Comparison of ENCODE assay signal across 24 mouse cellular contexts in the genomic region with DNA sequence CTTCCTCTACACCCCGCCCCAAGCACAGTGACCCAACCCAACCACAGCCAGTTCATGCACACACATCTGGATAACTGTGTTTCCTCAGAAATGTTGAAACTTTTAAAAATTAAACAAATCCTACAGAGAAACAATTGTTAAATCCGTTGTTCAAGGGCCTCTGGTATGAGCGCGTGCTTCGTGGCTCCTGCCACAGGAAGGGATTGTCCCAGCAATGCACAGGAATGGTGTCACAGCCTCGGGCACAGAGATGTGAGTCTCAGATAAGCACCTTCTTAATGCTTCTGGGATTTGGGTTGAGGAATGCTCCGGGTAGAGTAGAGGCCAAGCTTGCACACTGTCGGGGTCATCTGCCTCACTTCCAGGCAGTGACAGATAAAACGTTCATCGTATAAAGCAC. TPM values are rescaled to one million over a fixed set of nuclear protein-coding genes. Genes with fewer than 3 reads are reported as not detected.
A peak's percentile ranks its signal among the peaks of the same experiment; 100 is the strongest.
DNase-seq lines count a peak whose midpoint lies in the region; ATAC-seq lines count a peak whose summit lies in the region.
"Had no signal": no experiment of that assay in that cellular context is flagged by ENCODE, and none has a peak within 500 bp of the region (broad histone marks: within the 10 kb centered on the region; RNA-seq: fewer than 3 reads in every experiment).

No protein-coding gene starts in this region.

- no peak overlapping the region for H3K9ac ChIP-seq in heart, embryonic 14.5 days (ENCODE audit: low read length)
- H3K9ac ChIP-seq in limb, embryonic 12.5 days (replicated peaks), result no peak overlapping the region
- H3K9ac ChIP-seq: hindbrain, embryonic 12.5 days; liver, embryonic 13.5 days; midbrain, embryonic 13.5 days had no signal

- H3K27ac ChIP-seq in heart, embryonic 14.5 days (replicated peaks in 1 of 2; ENCODE audit: control insufficient read depth in 1 of 2, insufficient read depth in 1 of 2, low read depth in 2 of 2, low read length in 2 of 2), result peak overlapping the region; percentile 37 to 62
- 0 out of 2 replicates have a peak overlapping the region, but pooled peaks have one; percentile 2 for H3K27ac ChIP-seq in limb, embryonic 12.5 days
- no peak overlapping the region for H3K27ac ChIP-seq in limb, embryonic 10.5 days
- H3K27ac ChIP-seq in brown adipose tissue, adult 24 weeks (replicated peaks; ENCODE audit: low read depth, low read length), result peak overlapping the region; percentile 95
- H3K27ac ChIP-seq in forebrain, embryonic 10.5 days, result no peak overlapping the region
- H3K27ac ChIP-seq: heart, embryonic 10.5 days; hindbrain, embryonic 12.5 days; liver, embryonic 13.5 days; midbrain, embryonic 13.5 days had no signal

- H3K4me2 ChIP-seq in heart, embryonic 14.5 days (ENCODE audit: low read length), result no peak overlapping the region
- no peak overlapping the region for H3K4me2 ChIP-seq in limb, embryonic 12.5 days
- H3K4me2 ChIP-seq: hindbrain, embryonic 12.5 days; liver, embryonic 13.5 days; midbrain, embryonic 13.5 days had no signal

- H3K9me3 ChIP-seq in heart, embryonic 14.5 days (ENCODE audit: control insufficient read depth, low read length), result no peaks in the 10 kb centered on the region
- H3K9me3 ChIP-seq in limb, embryonic 12.5 days, result no peaks in the 10 kb centered on the region
- no peaks in the 10 kb centered on the region for H3K9me3 ChIP-seq in limb, embryonic 10.5 days (replicated peaks)
- no peaks in the 10 kb centered on the region for H3K9me3 ChIP-seq in forebrain, embryonic 10.5 days
- H3K9me3 ChIP-seq: heart, embryonic 10.5 days; hindbrain, embryonic 12.5 days; liver, embryonic 13.5 days; megakaryocyte, embryonic 14.5 days; midbrain, embryonic 13.5 days had no signal

- WGBS in heart, embryonic 14.5 days, result 56% methylated on average over 10 of the region's 10 CpGs
- WGBS in limb, embryonic 12.5 days, result 78% methylated on average over 10 of the region's 10 CpGs
- 80% methylated on average over 10 of the region's 10 CpGs for WGBS in limb, embryonic 10.5 days
- 90% methylated on average over 10 of the region's 10 CpGs for WGBS in forebrain, embryonic 10.5 days

- DNase-seq in heart, adult 18-20 months, result no peak
- DNase-seq in limb, embryonic 10.5 days (ENCODE audit: low spot score), result no peak
- DNase-seq in 3T3-L1 (ENCODE audit: low read depth, low spot score), result peak; percentile 52
- DNase-seq in forebrain, embryonic 10.5 days (ENCODE audit: extremely low spot score, low spot score), result no peak
- DNase-seq in urinary bladder, adult 18-20 months (ENCODE audit: low spot score in 2 of 2), result no peak
- DNase-seq: cerebellum, adult 8-10 months; cerebellum, postnatal 36 days; embryo, embryonic 11 days; gastrocnemius, postnatal 25 days; kidney, adult 9 months; kidney, postnatal 14 days; liver, embryonic 13.5 days; lung, postnatal 10 days; right cerebral cortex, postnatal 14 days had no signal

- no peak for ATAC-seq in heart, embryonic 14.5 days (ENCODE audit: insufficient number of reproducible peaks, insufficient read depth, low FRiP score, low read depth)
- no peak for ATAC-seq in limb, embryonic 12.5 days (ENCODE audit: insufficient number of reproducible peaks, insufficient read depth, low FRiP score, low TSS enrichment, low read depth)
- ATAC-seq: CD4-positive, CD25-positive, alpha-beta regulatory T cell, adult 4 months; forebrain, embryonic 16.5 days; inflammation-experienced regulatory T-cells, adult 6 months; midbrain, embryonic 13.5 days had no signal

- H3K4me1 ChIP-seq in heart, embryonic 14.5 days (ENCODE audit: control insufficient read depth in 2 of 2, insufficient read depth in 2 of 2, low read length in 2 of 2), result peaks cover 33 to 51% of the 10 kb centered on the region in 2 experiments
- peaks cover 20% of the 10 kb centered on the region for H3K4me1 ChIP-seq in limb, embryonic 12.5 days (replicated peaks)
- peaks cover 16% of the 10 kb centered on the region for H3K4me1 ChIP-seq in limb, embryonic 10.5 days
- peaks cover 72% of the 10 kb centered on the region for H3K4me1 ChIP-seq in brown adipose tissue, adult 24 weeks (ENCODE audit: control insufficient read depth, insufficient read depth, insufficient read length, low read length)
- H3K4me1 ChIP-seq in forebrain, embryonic 10.5 days, result peaks cover 34% of the 10 kb centered on the region
- H3K4me1 ChIP-seq: liver, embryonic 13.5 days; midbrain, embryonic 13.5 days had no signal

- H3K36me3 ChIP-seq in heart, embryonic 14.5 days (ENCODE audit: control insufficient read depth, insufficient read depth, low read length), result no peaks in the 10 kb centered on the region; the same call in 1 of the 2 replicates
- no peaks in the 10 kb centered on the region for H3K36me3 ChIP-seq in limb, embryonic 12.5 days
- H3K36me3 ChIP-seq in limb, embryonic 10.5 days, result peaks cover 7% of the 10 kb centered on the region; the same call in 1 of the 2 replicates
- H3K36me3 ChIP-seq in forebrain, embryonic 10.5 days (replicated peaks), result peaks cover 10% of the 10 kb centered on the region
- H3K36me3 ChIP-seq: hindbrain, embryonic 12.5 days; liver, embryonic 13.5 days; midbrain, embryonic 13.5 days had no signal

- H3K27me3 ChIP-seq in heart, embryonic 14.5 days (ENCODE audit: control insufficient read depth, insufficient read depth, low read length), result no peaks in the 10 kb centered on the region
- no peaks in the 10 kb centered on the region for H3K27me3 ChIP-seq in limb, embryonic 12.5 days
- H3K27me3 ChIP-seq in limb, embryonic 10.5 days (ENCODE audit: low read depth, poor library complexity, severe bottlenecking), result no peaks in the 10 kb centered on the region
- no peaks in the 10 kb centered on the region for H3K27me3 ChIP-seq in forebrain, embryonic 10.5 days (ENCODE audit: poor library complexity, severe bottlenecking)
- H3K27me3 ChIP-seq: hindbrain, embryonic 12.5 days; liver, embryonic 13.5 days; midbrain, embryonic 13.5 days had no signal

- no peak overlapping the region for H3K4me3 ChIP-seq in heart, embryonic 14.5 days (ENCODE audit: control insufficient read depth in 1 of 2, insufficient read depth in 1 of 2, low read depth in 1 of 2, low read length in 2 of 2)
- H3K4me3 ChIP-seq in limb, embryonic 12.5 days (replicated peaks), result no peak overlapping the region
- H3K4me3 ChIP-seq in limb, embryonic 10.5 days, result no peak overlapping the region
- H3K4me3 ChIP-seq in brown adipose tissue, adult 24 weeks (ENCODE audit: insufficient read depth, low read depth, low read length), result no peak overlapping the region
- H3K4me3 ChIP-seq in forebrain, embryonic 10.5 days, result no peak overlapping the region
- H3K4me3 ChIP-seq: heart, embryonic 10.5 days; hindbrain, embryonic 12.5 days; liver, embryonic 13.5 days; megakaryocyte, embryonic 14.5 days; midbrain, embryonic 13.5 days had no signal

RNA-seq across cellular contexts. Expression of gene Col4a1, which starts 58.7 kb away (rescaled TPM):
- 250 and 253 TPM in 2 replicates for polyA plus RNA-seq in heart, embryonic 14.5 days (2014; fragmentation: Nextera tagmentation; extraction: Ambion mirVana)
- 100 to 1,000 TPM; 217 to 274 TPM for total RNA-seq in heart, adult 18-20 months (2021)
- polyA plus RNA-seq in limb, embryonic 12.5 days (2016; fragmentation: Nextera tagmentation; extraction: Ambion mirVana), result 118 and 133 TPM in 2 replicates
- 141 and 145 TPM in 2 replicates for polyA plus RNA-seq in limb, embryonic 10.5 days (2016; fragmentation: Nextera tagmentation; extraction: Ambion mirVana)
- polyA plus RNA-seq in brown adipose tissue, adult 24 weeks (2012; ENCODE audit: insufficient read depth, insufficient read length, missing spikeins), result 142 and 186 TPM in 2 replicates
- 123 and 129 TPM in 2 replicates for polyA plus RNA-seq in forebrain, embryonic 10.5 days (2016; fragmentation: Nextera tagmentation; extraction: Ambion mirVana)

RNA-seq across cellular contexts. Expression of gene Col4a2, which starts 58.7 kb away (rescaled TPM):
- polyA plus RNA-seq in heart, embryonic 14.5 days (2014; fragmentation: Nextera tagmentation; extraction: Ambion mirVana), result 77.7 and 80.3 TPM in 2 replicates
- total RNA-seq in heart, adult 18-20 months (2021), result 100 to 1,000 TPM; 127 to 140 TPM
- polyA plus RNA-seq in limb, embryonic 12.5 days (2016; fragmentation: Nextera tagmentation; extraction: Ambion mirVana), result 56.3 and 63.5 TPM in 2 replicates
- polyA plus RNA-seq in limb, embryonic 10.5 days (2016; fragmentation: Nextera tagmentation; extraction: Ambion mirVana), result 53.0 and 53.6 TPM in 2 replicates
- polyA plus RNA-seq in brown adipose tissue, adult 24 weeks (2012; ENCODE audit: insufficient read depth, insufficient read length, missing spikeins), result 51.1 and 77.2 TPM in 2 replicates
- polyA plus RNA-seq in forebrain, embryonic 10.5 days (2016; fragmentation: Nextera tagmentation; extraction: Ambion mirVana), result 47.1 and 49.4 TPM in 2 replicates
- polyA plus RNA-seq: CD4-positive, CD25-positive, alpha-beta regulatory T cell, adult 4 months; inflammation-experienced regulatory T-cells, adult 6 months had no signal

Comparison
In these comparisons a context has a peak if more than half of its experiments do, and no peak if none do; other contexts are left out.
1. H3K27ac ChIP-seq: peak in heart, embryonic 14.5 days (2 of 2), limb, embryonic 12.5 days (single experiment) and brown adipose tissue, adult 24 weeks (single experiment); none in limb, embryonic 10.5 days (single experiment) and forebrain, embryonic 10.5 days (single experiment).